Mouse (Mus musculus) hindbrain, embryonic 10.5 days (tissue): ENCODE measurements at regions not wholly inside any gene's neighbourhood (a gene's known extent, or its start where the extent isn't known, plus 50 kb on each side); places are given as distances from the start of the nearest gene placed in this dataset.

Experiments
- DNase-seq: peaks from one replicate; pipeline ENCODE4 v3.0.0-alpha.2; 2017; ENCODE audit warnings: low spot score
- H3K27ac ChIP-seq: fragments of 300-500 bp; sonication (generic); 2 replicates; pipeline ENCODE4 v1.5.1; 2016; ENCODE audit warnings: mild to moderate bottlenecking, moderate library complexity
- H3K27me3 ChIP-seq: fragments of 300-500 bp; sonication (generic); 2 replicates; pipeline ENCODE4 v1.6.1; 2016; ENCODE audit warnings: mild to moderate bottlenecking; ENCODE audit not compliant: poor library complexity, insufficient read depth, severe bottlenecking
- H3K36me3 ChIP-seq: fragments of 300-500 bp; sonication (generic); 2 replicates; pipeline ENCODE4 v1.6.1; 2016; ENCODE audit warnings: mild to moderate bottlenecking, moderate library complexity
- H3K4me1 ChIP-seq: fragments of 300-500 bp; sonication (generic); replicated peaks from 2 replicates; pipeline ENCODE4 v1.6.1; 2016; ENCODE audit warnings: mild to moderate bottlenecking
- H3K4me3 ChIP-seq: fragments of 300-500 bp; sonication (generic); 2 replicates; pipeline ENCODE4 v1.5.1; 2016; ENCODE audit warnings: mild to moderate bottlenecking, moderate library complexity
- H3K9me3 ChIP-seq: fragments of 300-500 bp; sonication (generic); 2 replicates; pipeline ENCODE4 v1.6.1; 2016; ENCODE audit warnings: mild to moderate bottlenecking, moderate library complexity
- WGBS: fragments of 180-500 bp; shearing (Covaris S2); methylation state at CpG from one replicate; pipeline ENCODE4 v1.1.7; 2016; 5-methylcytosine and 5-hydroxymethylcytosine counted together

DNA sequence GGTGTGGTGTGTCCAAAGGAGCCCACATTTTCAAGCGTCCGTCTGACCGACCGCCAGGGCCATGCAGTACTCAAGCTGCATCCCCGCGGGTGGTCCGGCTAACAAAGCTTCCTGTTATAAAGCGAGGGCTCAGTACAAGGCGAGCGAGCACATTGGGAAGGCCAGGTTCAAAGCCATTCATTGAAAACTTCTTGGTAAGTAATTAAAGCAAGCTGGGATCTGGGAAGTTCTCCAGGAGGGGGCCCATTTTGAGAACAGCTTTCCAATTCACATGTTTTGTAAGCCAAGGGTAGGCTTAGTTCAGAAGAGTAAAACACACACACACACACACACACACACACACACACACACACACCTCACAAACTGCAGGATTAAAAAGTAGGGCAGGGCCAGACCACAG is 57.3 kb upstream of the Prep start:
- Histone ChIP-seq H3K27ac (no peak overlapping the region), H3K4me1 (peaks cover 6% of the 10 kb centered on the region), H3K9me3 (no peaks in the 10 kb centered on the region), H3K4me3 (no peak overlapping the region), H3K27me3 (peaks cover 2% of the 10 kb centered on the region), H3K36me3 (no peaks in the 10 kb centered on the region)
- WGBS = 28% methylated on average over 10 of the region's 10 CpGs
- DNase-seq = peak; percentile 59

DNA sequence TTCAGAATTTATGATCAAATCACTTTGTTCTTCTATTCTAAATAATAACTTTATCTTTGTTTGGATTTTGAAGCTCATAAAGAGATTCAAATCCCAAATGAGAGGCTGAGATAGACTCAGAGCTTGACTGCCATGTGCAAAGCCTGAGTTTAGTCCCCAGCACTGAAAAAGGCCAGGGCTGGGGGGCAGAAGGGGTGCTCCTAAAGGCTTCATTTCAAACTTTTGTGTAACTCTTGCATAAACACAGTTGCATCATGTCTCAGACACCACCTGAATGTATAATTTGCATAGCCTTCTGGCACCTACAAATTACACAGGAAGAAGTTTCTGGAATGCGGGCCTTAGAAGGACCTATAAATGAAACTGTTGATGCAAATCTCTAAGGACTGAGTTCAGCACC is 57.8 kb upstream of the Prep start:
- 84% methylated on average over 1 of the region's 1 CpGs for WGBS
- H3K36me3 ChIP-seq = no peaks in the 10 kb centered on the region
- no peak for DNase-seq
- no peak overlapping the region for H3K4me3 ChIP-seq
- H3K27me3 ChIP-seq = peaks cover 2% of the 10 kb centered on the region
- H3K27ac ChIP-seq = no peak overlapping the region
- no peaks in the 10 kb centered on the region for H3K9me3 ChIP-seq
- H3K4me1 ChIP-seq = peaks cover 6% of the 10 kb centered on the region

DNA sequence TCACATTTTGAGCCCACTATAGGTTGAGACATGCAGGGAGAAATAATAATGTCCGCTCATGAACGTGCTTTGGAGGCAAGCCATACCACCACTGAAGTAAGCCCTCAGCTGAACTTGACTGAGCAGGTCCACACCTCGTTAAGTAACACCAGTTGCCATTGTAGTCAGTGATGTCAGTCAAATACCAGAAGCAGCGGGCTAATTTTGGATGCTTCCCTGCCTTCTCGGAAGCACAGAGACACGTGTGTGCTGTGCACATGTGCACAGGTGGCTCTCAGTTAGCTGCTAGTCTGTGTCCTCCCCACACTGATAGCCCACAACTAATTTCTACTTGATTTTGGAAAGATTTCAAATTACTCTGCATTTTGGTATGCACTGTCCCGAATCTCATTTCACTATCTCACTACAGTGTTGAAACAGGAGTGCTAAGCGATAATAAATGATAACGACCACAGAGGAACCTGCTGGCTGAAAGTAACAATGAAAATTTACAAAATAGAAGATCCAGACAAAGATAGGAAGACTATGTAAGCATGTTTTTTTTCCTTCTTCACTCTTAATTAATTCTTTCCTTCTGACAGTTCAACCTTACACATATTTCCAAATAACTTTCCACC is 62.9 kb upstream of the Prep start:
- Histone ChIP-seq H3K4me3 (no peak overlapping the region), H3K27me3 (peaks cover 3% of the 10 kb centered on the region; the same call in 1 of the 2 replicates), H3K27ac (no peak overlapping the region), H3K4me1 (peaks cover 12% of the 10 kb centered on the region), H3K36me3 (no peaks in the 10 kb centered on the region), H3K9me3 (no peaks in the 10 kb centered on the region)
- DNase-seq = no peak
- WGBS = 85% methylated on average over 9 of the region's 9 CpGs

- no peak for DNase-seq
- Histone ChIP-seq H3K4me1 (peaks cover 20% of the 10 kb centered on the region), H3K4me3 (no peak overlapping the region), H3K36me3 (no peaks in the 10 kb centered on the region), H3K27ac (no peak overlapping the region), H3K27me3 (peaks cover 3% of the 10 kb centered on the region; the same call in 1 of the 2 replicates), H3K9me3 (no peaks in the 10 kb centered on the region)
- whole genome bisulfite sequencing = 82% methylated on average over 2 of the region's 2 CpGs
These were observed 63.7 kb upstream of the Prep start for GRCm38 (mm10) chr10:45003344-45003681.

DNA sequence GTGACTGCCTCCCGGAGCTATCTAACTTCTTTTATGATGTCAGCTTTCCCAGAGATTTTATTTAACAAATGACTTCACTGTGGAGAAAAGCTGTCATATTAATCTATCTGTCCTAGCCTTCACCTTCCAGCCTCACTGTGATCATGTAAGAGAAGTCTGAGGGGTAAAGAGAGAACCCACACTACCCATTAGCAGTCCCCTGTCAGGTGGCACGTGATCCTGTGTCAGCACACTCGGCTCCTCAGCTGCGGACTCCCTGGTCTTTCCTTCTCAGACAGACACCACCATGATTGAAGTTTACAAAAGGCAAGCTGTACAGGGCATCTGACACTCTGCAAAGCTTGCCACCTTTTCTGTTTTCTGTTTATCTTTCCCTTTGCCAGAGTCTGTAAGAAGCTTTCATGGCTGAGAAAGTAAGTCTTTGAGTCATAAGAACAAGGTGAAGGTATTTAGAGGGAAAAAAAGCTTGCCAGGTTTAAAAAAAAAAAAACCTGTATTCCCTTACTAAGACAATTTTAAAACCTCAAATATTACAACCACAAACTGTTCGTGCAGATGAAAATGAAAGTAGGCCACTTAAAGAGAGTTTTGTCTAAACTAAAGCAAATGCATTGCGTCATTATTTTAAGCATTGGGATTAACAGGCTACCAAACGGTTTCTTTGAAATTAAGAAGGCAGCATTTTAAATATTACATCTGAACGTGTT is 64.2 kb upstream of the Prep start:
- Histone ChIP-seq H3K36me3 (no peaks in the 10 kb centered on the region), H3K27me3 (peaks cover 3% of the 10 kb centered on the region; the same call in 1 of the 2 replicates), H3K27ac (no peak overlapping the region), H3K9me3 (no peaks in the 10 kb centered on the region), H3K4me1 (peaks cover 26% of the 10 kb centered on the region), H3K4me3 (no peak overlapping the region)
- WGBS = 75% methylated on average over 8 of the region's 8 CpGs
- DNase-seq = no peak

DNA sequence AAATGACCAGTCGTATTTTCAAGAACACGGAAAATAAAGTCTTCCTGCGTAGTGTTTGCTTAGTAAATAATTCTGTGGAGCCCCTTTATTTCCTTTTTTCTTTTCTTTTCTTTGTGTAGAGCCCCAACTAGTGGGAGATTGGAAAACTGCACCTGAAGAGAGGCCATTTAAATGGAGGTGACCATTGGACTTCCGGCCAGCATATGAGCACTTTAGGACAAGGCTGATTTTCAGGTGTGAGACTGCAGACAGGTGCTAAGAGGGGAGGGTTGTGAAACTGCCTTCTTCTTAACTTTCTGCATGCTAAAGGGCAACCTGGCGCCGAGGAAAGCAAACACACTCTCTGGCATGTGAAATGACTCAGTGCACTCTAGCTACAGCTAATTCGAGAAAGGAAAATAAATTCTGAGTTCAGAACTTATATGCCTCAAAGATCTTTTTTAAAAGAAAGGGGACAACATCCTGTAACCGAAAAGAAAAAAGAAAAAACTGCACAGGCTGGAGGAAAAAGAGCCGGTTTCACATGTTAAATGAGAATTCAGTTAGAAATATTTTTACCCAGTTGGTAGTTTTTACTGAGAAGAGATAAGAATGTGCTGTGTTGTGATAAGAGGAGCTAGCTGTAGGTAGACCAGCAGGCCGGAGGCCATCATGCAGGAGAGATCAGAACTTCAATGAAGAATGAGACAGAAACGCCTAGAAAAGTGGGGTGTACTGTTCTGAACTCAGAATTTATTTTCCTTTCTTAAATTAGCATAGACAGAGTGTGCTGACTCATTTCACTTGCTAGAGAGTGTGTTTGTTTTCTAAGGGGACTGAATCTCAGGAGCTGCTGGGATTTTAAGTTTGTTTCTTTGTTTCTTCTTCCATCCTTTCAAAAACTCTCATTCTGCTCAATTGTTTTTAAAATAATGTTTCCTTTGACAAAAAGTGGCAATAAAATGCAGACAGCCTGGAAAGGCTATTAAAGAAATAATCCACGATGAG is 65.8 kb upstream of the Prep start:
- WGBS = 49% methylated on average over 12 of the region's 12 CpGs
- Histone ChIP-seq H3K4me1 (peaks cover 38% of the 10 kb centered on the region), H3K9me3 (no peaks in the 10 kb centered on the region), H3K27me3 (0 out of 2 replicates have a peak, but pooled peaks cover 3% of the 10 kb centered on the region), H3K27ac (peak overlapping the region; percentile 89), H3K4me3 (peak overlapping the region; percentile 47), H3K36me3 (no peaks in the 10 kb centered on the region)
- DNase-seq = peak; percentile 44

GRCm38 (mm10) chr10:45000027-45000840 is 66.8 kb upstream of the Prep start:
- H3K4me1 ChIP-seq = peaks cover 44% of the 10 kb centered on the region
- H3K27ac ChIP-seq = peak overlapping the region; percentile 89
- H3K36me3 ChIP-seq = no peaks in the 10 kb centered on the region
- H3K27me3 ChIP-seq = 0 out of 2 replicates have a peak, but pooled peaks cover 3% of the 10 kb centered on the region
- H3K9me3 ChIP-seq = no peaks in the 10 kb centered on the region
- 24% methylated on average over 18 of the region's 18 CpGs for WGBS
- peak overlapping the region; percentile 47 for H3K4me3 ChIP-seq
- peak; percentile 38 for DNase-seq

DNA sequence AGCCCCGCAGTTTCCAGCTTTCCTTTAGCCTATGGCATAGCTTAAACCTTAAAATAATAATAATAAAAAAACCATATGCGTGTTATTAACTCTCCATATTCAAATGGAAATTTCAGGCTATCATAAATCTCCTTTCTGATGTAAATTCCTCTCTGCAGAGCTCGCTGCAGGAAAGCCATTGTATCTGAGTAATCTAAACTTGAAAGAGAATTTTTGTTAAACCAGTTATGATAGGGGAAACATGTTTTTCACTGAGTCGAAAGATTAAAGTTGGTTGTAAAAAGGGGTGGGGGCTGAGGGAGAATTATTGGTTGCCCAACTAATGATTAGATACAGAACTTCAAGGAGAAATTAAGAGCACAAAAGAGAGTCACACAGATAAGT is 69.1 kb upstream of the Prep start:
- 0 out of 2 replicates have a peak, but pooled peaks cover 5% of the 10 kb centered on the region for H3K27me3 ChIP-seq
- no peaks in the 10 kb centered on the region for H3K36me3 ChIP-seq
- peak overlapping the region; percentile 43 for H3K4me3 ChIP-seq
- H3K27ac ChIP-seq = peak overlapping the region; percentile 92
- 15% methylated on average over 4 of the region's 4 CpGs for WGBS
- peaks cover 66% of the 10 kb centered on the region for H3K4me1 ChIP-seq
- no peak for DNase-seq
- no peaks in the 10 kb centered on the region for H3K9me3 ChIP-seq

- H3K4me1 ChIP-seq = peaks cover 66% of the 10 kb centered on the region
These were observed 69.7 kb upstream of the Prep start for GRCm38 (mm10) chr10:44997184-44997905.

DNA sequence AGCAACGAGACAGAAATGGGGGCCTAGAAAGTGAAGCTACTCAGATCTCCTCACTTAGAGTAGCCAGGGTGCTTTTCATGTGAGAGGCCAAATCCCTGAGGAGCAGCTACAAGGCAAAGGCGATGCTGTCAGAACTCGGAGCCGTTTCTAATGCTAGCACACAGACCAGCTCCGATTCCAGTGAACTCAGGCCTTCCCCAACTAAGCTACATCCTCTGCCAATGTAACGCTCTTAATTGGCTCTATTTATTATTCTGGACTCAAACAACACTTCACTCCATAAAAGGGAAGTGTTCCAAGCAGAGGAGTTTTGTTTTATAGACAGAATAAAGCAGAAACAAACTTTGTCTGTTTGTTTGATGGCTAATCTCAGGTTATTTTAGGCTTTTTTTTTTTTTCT is 71.2 kb upstream of the Prep start:
- Histone ChIP-seq H3K36me3 (no peaks in the 10 kb centered on the region), H3K4me3 (no peak overlapping the region), H3K4me1 (peaks cover 66% of the 10 kb centered on the region), H3K27me3 (0 out of 2 replicates have a peak, but pooled peaks cover 5% of the 10 kb centered on the region), H3K27ac (peak overlapping the region; percentile 75; the same call in 1 of the 2 replicates), H3K9me3 (no peaks in the 10 kb centered on the region)
- DNase-seq = no peak
- 78% methylated on average over 6 of the region's 6 CpGs for WGBS

More at GRCm38 (mm10) chr10:44997184-44997905, 69.7 kb upstream of the Prep start:
- peak; percentile 61 for DNase-seq
- Histone ChIP-seq H3K27ac (peak overlapping the region; percentile 92), H3K36me3 (no peaks in the 10 kb centered on the region), H3K4me3 (peak overlapping the region; percentile 43), H3K9me3 (no peaks in the 10 kb centered on the region), H3K27me3 (0 out of 2 replicates have a peak, but pooled peaks cover 5% of the 10 kb centered on the region)
- WGBS = 5% methylated on average over 13 of the region's 14 CpGs

DNA sequence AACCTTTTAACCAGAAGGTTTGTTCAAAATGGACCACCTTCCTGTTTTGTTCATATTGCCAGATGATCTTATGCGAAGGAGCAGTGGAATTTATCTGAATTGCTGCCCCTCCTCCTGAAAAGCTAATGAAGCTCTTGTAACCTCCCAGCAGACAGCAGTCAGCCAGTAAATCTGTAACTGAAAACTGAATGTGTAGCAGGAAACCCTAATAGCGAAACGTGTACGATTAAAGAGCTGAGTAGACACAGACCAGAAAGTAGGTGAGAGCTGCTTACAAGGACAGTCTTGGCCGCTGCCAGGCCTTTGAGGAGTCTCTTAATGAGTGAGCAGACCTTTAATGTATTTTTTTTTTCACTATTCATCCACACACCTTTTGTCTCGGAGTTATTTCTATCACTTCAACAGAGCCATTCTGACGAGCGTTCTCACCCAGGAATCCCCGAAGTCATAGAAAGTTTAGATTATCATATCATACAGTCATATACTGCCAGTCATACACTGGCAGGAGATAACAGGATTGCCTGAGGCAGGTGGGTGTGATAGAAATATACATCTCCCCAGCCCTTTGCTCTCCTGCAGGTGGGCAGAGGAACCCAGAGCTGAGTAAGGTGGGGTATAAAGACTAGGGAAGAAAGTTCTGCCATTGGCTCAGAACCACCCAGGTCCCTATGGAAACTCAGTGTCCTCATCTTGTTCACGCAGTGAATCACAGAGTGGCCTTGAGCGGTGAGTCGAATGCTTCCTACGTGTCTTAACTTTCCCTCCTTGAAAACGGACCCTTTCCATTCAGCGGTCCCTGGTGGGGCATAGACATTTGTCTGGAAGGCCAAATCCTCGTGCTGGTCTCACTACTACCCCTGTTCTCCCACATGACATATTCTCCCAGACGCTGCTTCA is 72.4 kb upstream of the Prep start:
- Histone ChIP-seq H3K9me3 (no peaks in the 10 kb centered on the region), H3K36me3 (no peaks in the 10 kb centered on the region), H3K4me1 (peaks cover 55% of the 10 kb centered on the region), H3K27me3 (0 out of 2 replicates have a peak, but pooled peaks cover 5% of the 10 kb centered on the region), H3K4me3 (no peak overlapping the region), H3K27ac (peak overlapping the region; percentile 75)
- DNase-seq = no peak
- 72% methylated on average over 17 of the region's 17 CpGs for WGBS
